Mouse (Mus musculus): Measurements from ENCODE around the gene Shld2. TPM values are rescaled to one million over a fixed set of nuclear protein-coding genes. Genes with fewer than 3 reads are reported as not detected.

Gene Shld2
- polyA plus RNA-seq, 1 experiment from 2014 or later: 8.0 TPM

DNA sequence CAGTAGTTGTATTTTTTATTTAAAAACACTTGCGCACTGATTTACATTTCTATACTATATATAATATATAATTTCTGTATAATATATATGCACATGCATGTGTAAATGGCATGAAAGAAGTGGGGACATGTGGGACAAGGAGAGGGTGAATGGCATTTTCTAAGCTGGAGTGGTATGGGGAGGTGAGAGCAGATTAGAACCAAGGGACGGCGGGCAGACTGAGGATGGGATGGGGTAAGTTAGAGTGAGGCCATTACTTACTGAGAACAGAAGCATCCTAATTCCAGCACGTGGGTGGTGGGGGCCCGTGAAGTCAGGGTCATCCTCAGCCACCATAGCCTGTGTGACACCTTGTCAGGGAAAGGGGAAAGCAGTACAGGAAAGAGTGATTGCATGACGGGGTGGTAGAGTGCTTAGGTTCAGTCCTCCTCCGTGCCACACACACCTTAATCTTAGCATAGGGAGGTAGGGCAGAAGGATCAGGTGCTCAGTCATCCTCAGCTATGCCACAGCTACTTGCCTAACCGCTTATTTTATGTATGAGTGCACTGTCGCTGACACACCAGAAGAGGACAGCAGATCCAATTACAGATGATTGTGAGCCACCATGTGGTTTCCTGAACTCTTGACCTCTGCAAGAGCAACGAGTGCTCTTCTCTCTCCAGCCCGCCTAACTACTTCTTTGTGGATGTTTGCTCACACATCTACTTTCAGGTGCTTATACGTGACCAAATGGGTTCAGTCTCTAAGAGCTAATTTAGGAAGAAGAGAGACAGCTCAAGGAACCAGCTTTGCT lies 35.7 kb upstream of the Shld2 start:
- no peak overlapping the region for H3K4me3 ChIP-seq
- no peaks in the 10 kb centered on the region for H3K4me1 ChIP-seq (replicated peaks)
- peaks cover 31% of the 10 kb centered on the region for H3K36me3 ChIP-seq
- no peak overlapping the region for H3K9ac ChIP-seq
- H3K27ac ChIP-seq: no peak overlapping the region
- no peaks in the 10 kb centered on the region for H3K9me3 ChIP-seq (replicated peaks)
- no peak overlapping the region for H3K4me2 ChIP-seq
- WGBS: 55% methylated on average over 12 of the region's 12 CpGs
- ATAC-seq (replicated peaks; ENCODE audit: insufficient number of reproducible peaks, insufficient read depth, low FRiP score, low read depth): no peak
- H3K27me3 ChIP-seq: no peaks in the 10 kb centered on the region

DNA sequence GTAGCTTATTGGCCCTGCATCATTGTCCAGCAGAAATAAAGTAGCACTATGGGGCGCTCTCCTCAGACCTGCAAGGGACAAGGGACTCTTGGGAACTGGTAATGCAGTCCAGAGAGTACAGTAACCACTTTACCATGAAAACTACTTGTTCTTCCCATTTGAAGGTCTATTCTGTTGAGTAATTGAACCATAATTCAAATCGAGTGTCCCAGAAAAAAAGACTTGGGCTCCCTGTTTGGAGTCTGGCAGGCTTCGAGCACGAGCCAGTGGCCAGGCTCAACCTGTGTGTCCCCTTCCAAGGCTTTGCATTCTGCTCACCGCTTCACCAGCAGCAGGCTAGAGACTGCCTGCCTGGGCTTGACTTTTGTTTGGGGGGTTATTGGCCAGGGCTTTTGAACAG lies 34.1 kb upstream of the Shld2 start:
- WGBS: 87% methylated on average over 5 of the region's 5 CpGs
- ATAC-seq (replicated peaks; ENCODE audit: insufficient number of reproducible peaks, insufficient read depth, low FRiP score, low read depth): no peak
- no peak overlapping the region for H3K4me3 ChIP-seq

DNA sequence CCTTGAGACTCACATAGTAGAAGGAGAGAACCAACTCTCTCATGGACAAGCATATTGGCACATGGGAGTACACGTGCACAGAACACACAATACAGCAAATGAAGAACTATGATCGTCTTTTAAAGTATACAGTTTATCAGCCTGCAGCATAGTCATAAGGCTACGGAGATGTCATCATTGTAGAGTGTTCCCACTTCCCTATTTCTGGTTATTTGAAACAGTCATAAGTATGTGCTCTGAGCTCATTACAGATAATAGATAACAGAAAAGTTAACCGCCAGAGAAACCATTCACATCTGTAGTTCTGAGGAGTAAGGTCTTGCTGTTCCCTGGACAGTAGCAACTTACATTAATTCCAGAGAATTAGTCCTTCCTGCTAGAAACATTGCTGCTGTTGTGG lies 32.8 kb upstream of the Shld2 start:
- 85% methylated on average over 4 of the region's 4 CpGs for WGBS
- no peak overlapping the region for H3K4me3 ChIP-seq
- no peak for ATAC-seq (replicated peaks; ENCODE audit: insufficient number of reproducible peaks, insufficient read depth, low FRiP score, low read depth)
- H3K4me2 ChIP-seq: no peak overlapping the region
- H3K27me3 ChIP-seq: no peaks in the 10 kb centered on the region
- H3K4me1 ChIP-seq (replicated peaks): no peaks in the 10 kb centered on the region
- H3K9me3 ChIP-seq (replicated peaks): no peaks in the 10 kb centered on the region
- no peak overlapping the region for H3K27ac ChIP-seq
- H3K9ac ChIP-seq: no peak overlapping the region
- H3K36me3 ChIP-seq: peaks cover 51% of the 10 kb centered on the region

More for the DNA sequence above, 34.1 kb upstream of the Shld2 start:
- Histone ChIP-seq H3K4me2 (no peak overlapping the region), H3K36me3 (peaks cover 39% of the 10 kb centered on the region), H3K27me3 (no peaks in the 10 kb centered on the region), H3K27ac (no peak overlapping the region), H3K4me1 (replicated peaks) (no peaks in the 10 kb centered on the region), H3K9ac (no peak overlapping the region), H3K9me3 (replicated peaks) (no peaks in the 10 kb centered on the region)

DNA sequence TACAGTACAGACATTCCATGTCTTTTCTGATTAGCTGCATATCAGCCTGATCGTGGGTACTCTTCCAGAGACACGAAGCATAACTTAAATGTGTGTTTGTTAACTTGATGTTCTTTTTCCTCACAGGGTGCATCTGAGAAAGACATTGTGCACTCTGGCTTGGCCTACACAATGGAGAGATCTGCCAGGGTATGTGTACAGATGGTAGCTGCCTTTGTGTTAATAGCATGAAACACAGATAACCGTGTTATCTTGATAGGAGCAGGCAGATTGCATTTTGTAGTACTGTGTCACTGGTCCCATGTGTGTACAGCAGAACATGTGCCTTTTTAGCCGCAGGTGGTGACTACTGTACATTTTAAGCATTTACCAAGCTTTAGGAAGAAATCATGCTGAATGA lies 31.7 kb upstream of the Shld2 start:
- ATAC-seq (replicated peaks; ENCODE audit: insufficient number of reproducible peaks, insufficient read depth, low FRiP score, low read depth): no peak
- H3K36me3 ChIP-seq: peaks cover 61% of the 10 kb centered on the region
- H3K4me2 ChIP-seq: no peak overlapping the region
- no peaks in the 10 kb centered on the region for H3K9me3 ChIP-seq (replicated peaks)
- H3K4me1 ChIP-seq (replicated peaks): no peaks in the 10 kb centered on the region
- no peaks in the 10 kb centered on the region for H3K27me3 ChIP-seq
- no peak overlapping the region for H3K4me3 ChIP-seq
- 79% methylated on average over 4 of the region's 4 CpGs for WGBS
- H3K27ac ChIP-seq: no peak overlapping the region
- no peak overlapping the region for H3K9ac ChIP-seq

DNA sequence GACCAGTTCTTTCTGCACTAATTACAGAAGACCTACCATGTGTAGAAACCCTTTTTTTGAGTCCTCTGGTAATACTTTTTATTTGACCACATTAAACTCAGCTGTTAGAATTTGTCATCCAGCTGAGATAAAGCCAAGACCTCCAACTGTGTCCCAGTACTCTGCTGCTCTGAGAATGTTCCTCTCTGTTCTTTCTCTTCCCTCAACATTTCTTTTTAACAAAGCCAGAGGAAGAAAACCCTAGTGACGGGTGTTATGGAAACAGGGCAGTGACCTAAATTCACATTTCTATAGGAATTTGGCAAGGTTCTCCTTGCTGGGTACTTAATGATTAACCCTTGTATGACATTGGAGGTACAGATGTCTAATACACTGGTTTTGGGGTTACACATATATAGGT lies 29.2 kb upstream of the Shld2 start:
- Histone ChIP-seq H3K4me3 (no peak overlapping the region), H3K4me2 (no peak overlapping the region), H3K9me3 (replicated peaks) (no peaks in the 10 kb centered on the region), H3K36me3 (peaks cover 85% of the 10 kb centered on the region), H3K27ac (no peak overlapping the region), H3K4me1 (replicated peaks) (no peaks in the 10 kb centered on the region), H3K9ac (no peak overlapping the region), H3K27me3 (no peaks in the 10 kb centered on the region)
- no peak for ATAC-seq (replicated peaks; ENCODE audit: insufficient number of reproducible peaks, insufficient read depth, low FRiP score, low read depth)
- WGBS: 77% methylated on average over 1 of the region's 1 CpGs

DNA sequence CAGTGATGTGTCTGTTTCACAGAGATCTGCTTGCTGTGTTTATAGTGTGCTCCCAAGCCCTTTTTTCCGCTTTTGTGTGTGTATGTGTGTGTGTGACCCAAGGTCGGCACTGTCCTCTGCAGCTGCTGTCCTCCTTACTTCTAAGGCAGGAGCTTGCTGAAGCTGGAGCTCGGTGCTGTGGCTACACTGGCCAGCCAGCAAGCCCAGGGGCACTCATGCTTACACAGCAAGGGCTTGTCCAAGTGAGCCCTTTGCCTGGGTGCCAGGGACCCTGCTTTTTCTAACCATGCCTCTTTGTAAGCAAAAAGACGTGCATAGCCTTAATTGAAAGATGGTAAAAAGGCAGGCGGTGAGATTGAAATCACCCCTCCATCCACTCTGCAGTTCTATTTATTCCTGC lies 22.2 kb upstream of the Shld2 start:
- ATAC-seq (replicated peaks; ENCODE audit: insufficient number of reproducible peaks, insufficient read depth, low FRiP score, low read depth): no peak
- no peaks in the 10 kb centered on the region for H3K4me1 ChIP-seq (replicated peaks)
- 86% methylated on average over 5 of the region's 5 CpGs for WGBS
- no peak overlapping the region for H3K27ac ChIP-seq
- no peak overlapping the region for H3K9ac ChIP-seq
- no peaks in the 10 kb centered on the region for H3K9me3 ChIP-seq (replicated peaks)
- no peaks in the 10 kb centered on the region for H3K27me3 ChIP-seq
- no peak overlapping the region for H3K4me3 ChIP-seq
- peaks cover 74% of the 10 kb centered on the region for H3K36me3 ChIP-seq
- no peak overlapping the region for H3K4me2 ChIP-seq

DNA sequence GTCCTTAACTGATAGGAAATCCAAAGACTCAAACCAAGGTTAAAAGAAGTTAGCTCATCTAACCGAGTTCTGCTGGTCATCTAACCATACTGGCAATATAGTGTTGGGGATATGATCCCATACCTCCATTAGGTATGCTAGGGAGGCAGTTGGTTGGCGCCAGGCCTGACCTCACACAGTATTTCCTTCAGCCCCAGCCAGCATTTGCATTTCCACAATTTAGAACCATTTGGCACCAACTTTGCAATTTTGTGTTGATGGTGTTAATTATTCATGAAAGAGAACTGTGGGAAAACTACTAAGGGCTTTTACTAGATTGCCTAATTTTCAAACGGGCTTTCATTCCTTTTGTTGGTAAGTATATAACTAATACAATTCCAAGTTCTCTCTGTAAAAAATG lies 21.6 kb upstream of the Shld2 start:
- WGBS: 89% methylated on average over 3 of the region's 3 CpGs
- H3K9ac ChIP-seq: no peak overlapping the region
- no peak for ATAC-seq (replicated peaks; ENCODE audit: insufficient number of reproducible peaks, insufficient read depth, low FRiP score, low read depth)
- no peak overlapping the region for H3K4me3 ChIP-seq
- H3K36me3 ChIP-seq: peaks cover 71% of the 10 kb centered on the region
- no peaks in the 10 kb centered on the region for H3K27me3 ChIP-seq
- H3K4me1 ChIP-seq (replicated peaks): no peaks in the 10 kb centered on the region
- H3K27ac ChIP-seq: no peak overlapping the region
- H3K4me2 ChIP-seq: no peak overlapping the region
- no peaks in the 10 kb centered on the region for H3K9me3 ChIP-seq (replicated peaks)

DNA sequence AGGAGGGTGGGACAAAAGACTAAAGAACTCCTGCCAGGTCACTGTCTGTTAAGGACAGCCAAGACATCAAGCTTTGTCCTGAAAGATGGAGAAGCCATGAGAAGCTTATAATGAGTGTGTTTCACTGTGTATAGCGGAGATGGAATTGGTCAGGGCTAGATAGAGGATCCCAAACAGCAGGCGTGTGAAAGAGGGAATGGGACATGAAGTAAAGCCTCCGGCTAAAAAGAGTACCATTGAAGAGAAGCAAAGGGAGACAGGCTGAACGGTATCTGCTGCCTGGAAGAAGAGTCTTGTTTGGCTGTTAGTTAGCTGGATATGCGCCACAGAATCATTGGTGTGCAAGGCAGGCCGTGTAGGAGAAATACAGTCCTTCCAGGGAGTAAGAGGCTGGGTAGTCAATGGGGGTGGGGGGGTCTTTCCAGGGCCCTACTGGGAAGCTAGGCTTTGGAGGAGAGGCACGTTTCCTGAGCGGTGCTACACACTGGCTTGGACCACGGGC lies 20.4 kb upstream of the Shld2 start:
- H3K27ac ChIP-seq: no peak overlapping the region
- H3K4me3 ChIP-seq: no peak overlapping the region
- H3K9ac ChIP-seq: no peak overlapping the region
- WGBS: 91% methylated on average over 9 of the region's 9 CpGs
- peaks cover 61% of the 10 kb centered on the region for H3K36me3 ChIP-seq
- ATAC-seq (replicated peaks; ENCODE audit: insufficient number of reproducible peaks, insufficient read depth, low FRiP score, low read depth): no peak
- H3K9me3 ChIP-seq (replicated peaks): no peaks in the 10 kb centered on the region
- no peaks in the 10 kb centered on the region for H3K4me1 ChIP-seq (replicated peaks)
- H3K4me2 ChIP-seq: no peak overlapping the region
- H3K27me3 ChIP-seq: no peaks in the 10 kb centered on the region

DNA sequence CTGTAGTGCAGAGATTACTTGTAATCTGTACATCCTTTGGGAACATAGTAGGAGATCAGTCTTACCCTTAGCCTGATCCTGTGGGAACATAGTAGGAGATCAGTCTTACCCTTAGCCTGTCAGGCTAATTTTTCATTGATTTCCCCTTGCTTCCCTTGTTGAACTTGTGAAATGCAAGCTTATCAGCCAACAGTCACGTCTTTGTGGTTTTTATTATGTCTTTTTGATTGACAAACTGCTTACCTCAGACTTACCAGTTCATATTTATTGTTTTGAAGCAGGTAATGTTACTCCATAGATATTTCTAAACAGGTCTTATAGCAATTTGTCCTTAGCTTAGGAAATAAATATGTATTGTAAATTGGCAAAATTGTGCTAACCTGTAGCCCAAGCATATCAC lies 17.3 kb upstream of the Shld2 start:
- Histone ChIP-seq H3K4me1 (replicated peaks) (no peaks in the 10 kb centered on the region), H3K4me2 (no peak overlapping the region), H3K27ac (no peak overlapping the region), H3K4me3 (no peak overlapping the region), H3K36me3 (peaks cover 57% of the 10 kb centered on the region), H3K27me3 (no peaks in the 10 kb centered on the region), H3K9me3 (replicated peaks) (no peaks in the 10 kb centered on the region), H3K9ac (no peak overlapping the region)
- ATAC-seq (replicated peaks; ENCODE audit: insufficient number of reproducible peaks, insufficient read depth, low FRiP score, low read depth): no peak
- 79% methylated on average over 1 of the region's 1 CpGs for WGBS

DNA sequence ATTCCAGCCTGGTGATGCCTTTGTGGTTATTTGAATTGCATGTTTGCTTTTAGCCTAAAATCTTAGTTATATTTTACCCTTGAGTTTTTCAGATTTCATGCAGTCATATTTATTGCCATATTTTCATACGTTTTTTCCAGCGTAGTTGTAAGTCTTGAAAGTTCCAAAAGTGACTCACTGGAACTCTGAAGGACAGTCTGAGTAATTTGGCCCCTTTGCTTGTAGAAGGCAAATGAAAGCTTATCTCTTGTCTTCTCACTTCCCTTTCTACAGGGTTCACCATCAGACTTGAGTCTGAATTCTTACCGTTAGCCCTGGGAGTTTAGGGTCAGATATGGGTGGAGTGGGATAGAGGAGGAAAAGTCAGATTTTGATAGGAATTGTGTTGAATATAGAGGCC lies 16.3 kb upstream of the Shld2 start:
- WGBS: 76% methylated on average over 3 of the region's 3 CpGs
- Histone ChIP-seq H3K9ac (no peak overlapping the region), H3K27ac (no peak overlapping the region), H3K4me1 (replicated peaks) (no peaks in the 10 kb centered on the region), H3K4me3 (no peak overlapping the region), H3K27me3 (no peaks in the 10 kb centered on the region), H3K9me3 (replicated peaks) (no peaks in the 10 kb centered on the region), H3K36me3 (peaks cover 56% of the 10 kb centered on the region), H3K4me2 (no peak overlapping the region)
- ATAC-seq (replicated peaks; ENCODE audit: insufficient number of reproducible peaks, insufficient read depth, low FRiP score, low read depth): no peak

DNA sequence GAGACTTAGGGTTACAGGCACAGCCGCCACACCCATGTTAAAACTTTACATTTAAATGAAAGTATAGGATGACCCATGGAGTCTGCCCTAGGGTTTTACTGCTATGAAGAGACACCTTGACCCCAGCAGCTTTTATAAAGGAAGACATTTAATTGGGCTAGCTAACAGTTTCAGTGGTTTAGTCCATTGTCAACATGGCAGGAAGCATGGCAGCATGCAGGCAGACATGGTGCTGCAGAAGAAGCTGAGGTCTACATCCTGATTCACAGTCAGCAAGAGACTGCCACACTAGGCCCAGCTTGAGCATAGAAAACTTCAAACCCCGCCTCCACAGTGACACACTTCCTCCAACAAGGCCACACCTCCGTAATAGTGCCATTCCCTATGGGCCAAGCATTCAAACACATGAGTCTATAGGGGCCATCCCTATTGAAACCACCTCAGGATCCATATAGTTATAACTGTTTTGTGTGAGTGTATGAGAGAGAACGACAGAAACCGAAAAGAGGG lies 13.3 kb upstream of the Shld2 start:
- H3K27me3 ChIP-seq: no peaks in the 10 kb centered on the region
- no peaks in the 10 kb centered on the region for H3K4me1 ChIP-seq (replicated peaks)
- no peak overlapping the region for H3K9ac ChIP-seq
- WGBS: 95% methylated on average over 5 of the region's 5 CpGs
- ATAC-seq (replicated peaks; ENCODE audit: insufficient number of reproducible peaks, insufficient read depth, low FRiP score, low read depth): no peak
- H3K36me3 ChIP-seq: peaks cover 45% of the 10 kb centered on the region
- no peak overlapping the region for H3K4me2 ChIP-seq
- H3K4me3 ChIP-seq: no peak overlapping the region
- H3K27ac ChIP-seq: no peak overlapping the region
- H3K9me3 ChIP-seq (replicated peaks): no peaks in the 10 kb centered on the region

DNA sequence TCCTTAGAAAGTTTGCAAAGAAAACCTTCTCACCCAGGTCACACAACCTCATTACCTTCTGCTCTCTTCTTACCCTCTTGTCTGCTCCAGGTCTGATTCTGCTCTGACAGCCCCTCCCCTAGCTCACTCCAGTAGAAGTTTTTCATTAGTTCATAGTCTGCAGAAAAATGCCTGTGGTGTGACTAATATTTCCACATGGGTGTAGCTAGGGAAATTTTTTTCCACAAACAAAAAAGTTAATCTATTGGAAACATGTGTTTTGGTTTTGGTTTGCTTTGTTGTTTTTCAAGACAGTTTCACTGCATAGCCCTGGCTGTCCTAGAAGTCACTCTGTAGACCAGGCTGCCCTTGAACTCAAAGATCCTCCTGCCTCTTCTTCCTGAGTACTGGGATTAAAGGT lies 7.8 kb upstream of the Shld2 start:
- peaks cover 21% of the 10 kb centered on the region for H3K36me3 ChIP-seq
- no peak overlapping the region for H3K4me2 ChIP-seq
- H3K27me3 ChIP-seq: no peaks in the 10 kb centered on the region
- no peak for ATAC-seq (replicated peaks; ENCODE audit: insufficient number of reproducible peaks, insufficient read depth, low FRiP score, low read depth)
- H3K9me3 ChIP-seq (replicated peaks): no peaks in the 10 kb centered on the region
- H3K27ac ChIP-seq: no peak overlapping the region
- no peak overlapping the region for H3K9ac ChIP-seq
- H3K4me1 ChIP-seq (replicated peaks): peaks cover 4% of the 10 kb centered on the region
- H3K4me3 ChIP-seq: no peak overlapping the region

Measured in heart, embryonic 15.5 days (tissue).